Mouse (Mus musculus) midbrain, embryonic 13.5 days (tissue): ENCODE measurements around the gene Sema4g. TPM values are rescaled to one million over a fixed set of nuclear protein-coding genes. Genes with fewer than 3 reads are reported as not detected.
"Not testable (repeated sequence)": the region's sequence is repeated elsewhere in the genome, so short reads cannot be mapped to it uniquely, and the experiment has no call there.

Source experiments
- ATAC-seq: fragments of 200-750 bp; cut with Nextera tagmentation; 2 replicates; pipeline ENCODE4 v1.8.0; 2017; ENCODE audit warnings: mild to moderate bottlenecking, moderate TSS enrichment, moderate library complexity
- H3K27ac ChIP-seq: fragments of 300-500 bp; sonication (generic); 2 replicates; pipeline ENCODE4 v1.5.1; 2015; ENCODE audit warnings: inconsistent platforms, mild to moderate bottlenecking, moderate library complexity
- H3K27me3 ChIP-seq: fragments of 300-500 bp; sonication (generic); 2 replicates; pipeline ENCODE4 v1.6.1; 2015; ENCODE audit warnings: mild to moderate bottlenecking, inconsistent platforms
- H3K36me3 ChIP-seq: fragments of 300-500 bp; sonication (generic); 2 replicates; pipeline ENCODE4 v1.6.1; 2015; ENCODE audit warnings: mild to moderate bottlenecking, inconsistent platforms
- H3K4me1 ChIP-seq: fragments of 300-500 bp; sonication (generic); replicated peaks from 2 replicates; pipeline ENCODE4 v1.6.1; 2015; ENCODE audit warnings: inconsistent platforms
- H3K4me2 ChIP-seq: fragments of 300-500 bp; sonication (generic); replicated peaks from 2 replicates; pipeline ENCODE4 v1.6.1; 2015; ENCODE audit warnings: moderate library complexity, mild to moderate bottlenecking, inconsistent platforms
- H3K4me3 ChIP-seq: fragments of 300-500 bp; sonication (generic); replicated peaks from 2 replicates; pipeline ENCODE4 v1.5.1; 2015; ENCODE audit warnings: mild to moderate bottlenecking, inconsistent platforms
- H3K9ac ChIP-seq: fragments of 300-500 bp; sonication (generic); replicated peaks from 2 replicates; pipeline ENCODE4 v1.6.1; 2015; ENCODE audit warnings: mild to moderate bottlenecking, inconsistent platforms
- H3K9me3 ChIP-seq: fragments of 300-500 bp; sonication (generic); 2 replicates; pipeline ENCODE4 v1.6.1; 2016; ENCODE audit warnings: mild to moderate bottlenecking, inconsistent platforms
- WGBS: fragments of 180-500 bp; shearing (Covaris S2); methylation state at CpG from one replicate; pipeline ENCODE4 v1.1.7; 2015; 5-methylcytosine and 5-hydroxymethylcytosine counted together
- polyA plus RNA-seq: library from polyadenylated mRNA; unstranded; fragments of >200 nt; fragmentation: Nextera tagmentation; extraction: Ambion mirVana; gene quantifications from 2 replicates; pipeline ENCODE4 v1.2.1, GENCODE M21; 2015

The Sema4g gene
- polyA plus RNA-seq, 1 experiment from 2014 or later: 13.4 TPM

DNA sequence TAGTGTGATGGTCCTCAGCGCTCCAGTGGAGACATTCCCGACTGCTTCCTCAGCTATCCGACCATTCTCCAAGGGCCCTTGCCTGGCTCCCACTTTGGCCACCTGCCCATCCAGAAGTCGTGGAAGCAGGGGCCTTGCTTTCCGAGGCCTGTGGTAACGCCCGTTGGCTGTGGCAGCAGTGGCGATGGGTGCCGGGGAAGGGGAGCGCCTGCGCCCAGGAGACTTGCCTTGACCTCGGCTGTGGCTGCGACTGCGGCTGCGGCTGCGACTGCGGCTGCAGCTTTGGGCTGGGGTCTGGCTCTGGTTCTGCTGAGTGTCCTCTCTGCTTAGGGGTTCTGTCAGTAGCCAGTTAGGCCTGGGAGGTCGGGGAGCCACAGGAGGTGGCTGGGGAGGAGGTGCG, 39.8 kb downstream of the Sema4g start:
- H3K4me3 ChIP-seq: no peak overlapping the region
- no peak for ATAC-seq
- no peak overlapping the region for H3K27ac ChIP-seq
- H3K4me2 ChIP-seq: no peak overlapping the region
- no peaks in the 10 kb centered on the region for H3K27me3 ChIP-seq
- WGBS: 68% methylated on average over 19 of the region's 19 CpGs
- no peak overlapping the region for H3K9ac ChIP-seq
- H3K9me3 ChIP-seq: no peaks in the 10 kb centered on the region
- peaks cover 50% of the 10 kb centered on the region for H3K36me3 ChIP-seq
- peaks cover 15% of the 10 kb centered on the region; the same call in 1 of the 2 replicates for H3K4me1 ChIP-seq

- Histone ChIP-seq H3K9ac (no peak overlapping the region), H3K36me3 (peaks cover 44% of the 10 kb centered on the region), H3K4me2 (no peak overlapping the region), H3K9me3 (no peaks in the 10 kb centered on the region), H3K27me3 (no peaks in the 10 kb centered on the region), H3K4me1 (peaks cover 18% of the 10 kb centered on the region; the same call in 1 of the 2 replicates), H3K4me3 (no peak overlapping the region), H3K27ac (no peak overlapping the region)
- no peak for ATAC-seq
- WGBS: 56% methylated on average over 9 of the region's 9 CpGs
Measured at GRCm38 (mm10) chr19:45029571-45029970, 40.7 kb downstream of the Sema4g start.

- Histone ChIP-seq H3K27ac (no peak overlapping the region), H3K27me3 (no peaks in the 10 kb centered on the region), H3K4me1 (peaks cover 18% of the 10 kb centered on the region; the same call in 1 of the 2 replicates), H3K36me3 (peaks cover 38% of the 10 kb centered on the region), H3K4me2 (no peak overlapping the region), H3K9ac (no peak overlapping the region), H3K4me3 (no peak overlapping the region), H3K9me3 (no peaks in the 10 kb centered on the region)
- peak; percentile 43; the same call in 1 of the 2 replicates for ATAC-seq
- WGBS: 31% methylated on average over 8 of the region's 8 CpGs
Measured at GRCm38 (mm10) chr19:45030111-45030510, 41.2 kb downstream of the Sema4g start.

GRCm38 (mm10) chr19:45030746-45031693, 42.1 kb downstream of the Sema4g start:
- Histone ChIP-seq H3K9ac (no peak overlapping the region), H3K36me3 (peaks cover 29% of the 10 kb centered on the region), H3K4me2 (peak overlapping the region; percentile 27), H3K27ac (no peak overlapping the region), H3K4me1 (peaks cover 18% of the 10 kb centered on the region; the same call in 1 of the 2 replicates), H3K9me3 (no peaks in the 10 kb centered on the region), H3K27me3 (no peaks in the 10 kb centered on the region), H3K4me3 (no peak overlapping the region)
- 39% methylated on average over 20 of the region's 20 CpGs for WGBS
- ATAC-seq: 0 out of 2 replicates have a peak, but pooled peaks have one; percentile 57

DNA sequence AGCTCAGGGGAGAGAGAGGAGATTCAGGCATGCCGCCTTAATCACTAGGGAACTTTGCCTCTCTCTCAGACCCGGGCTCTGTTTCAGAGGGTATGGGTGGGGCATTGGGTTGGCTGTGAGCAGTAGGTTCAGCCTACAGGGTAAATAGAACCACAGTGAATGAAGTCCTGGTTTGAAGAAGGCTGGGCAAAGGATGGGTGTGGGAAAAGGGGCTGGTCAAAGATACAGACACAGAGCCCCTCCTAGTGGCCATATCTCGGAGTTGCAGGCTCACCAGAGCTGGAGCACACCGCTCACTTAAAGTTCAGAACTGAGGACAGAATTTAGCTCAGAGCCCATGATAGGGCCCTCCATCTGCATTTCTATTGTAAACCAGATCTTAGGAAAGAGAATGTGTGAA, 42.9 kb downstream of the Sema4g start:
- Histone ChIP-seq H3K4me3 (no peak overlapping the region), H3K36me3 (peaks cover 22% of the 10 kb centered on the region), H3K27me3 (no peaks in the 10 kb centered on the region), H3K27ac (no peak overlapping the region), H3K9me3 (no peaks in the 10 kb centered on the region), H3K9ac (no peak overlapping the region), H3K4me2 (no peak overlapping the region), H3K4me1 (peaks cover 18% of the 10 kb centered on the region; the same call in 1 of the 2 replicates)
- 18% methylated on average over 4 of the region's 4 CpGs for WGBS
- peak; percentile 22; the same call in 1 of the 2 replicates for ATAC-seq

- Histone ChIP-seq H3K27ac (no peak overlapping the region), H3K27me3 (no peaks in the 10 kb centered on the region), H3K9ac (no peak overlapping the region; the same call in 1 of the 2 replicates), H3K9me3 (no peaks in the 10 kb centered on the region), H3K4me2 (no peak overlapping the region), H3K4me1 (peaks cover 17% of the 10 kb centered on the region; the same call in 1 of the 2 replicates), H3K4me3 (no peak overlapping the region), H3K36me3 (peaks cover 12% of the 10 kb centered on the region)
- no peak for ATAC-seq
- 50% methylated on average over 17 of the region's 17 CpGs for WGBS
Measured at GRCm38 (mm10) chr19:45032570-45033332, 43.9 kb downstream of the Sema4g start.

- Histone ChIP-seq H3K4me2 (no peak overlapping the region), H3K4me1 (0 out of 2 replicates have a peak, but pooled peaks cover 5% of the 10 kb centered on the region), H3K9me3 (no peaks in the 10 kb centered on the region), H3K27ac (no peak overlapping the region), H3K27me3 (peaks cover 15% of the 10 kb centered on the region; the same call in 1 of the 2 replicates), H3K4me3 (no peak overlapping the region), H3K36me3 (no peaks in the 10 kb centered on the region), H3K9ac (no peak overlapping the region)
- ATAC-seq: no peak; the same call in 1 of the 2 replicates
- 25% methylated on average over 16 of the region's 16 CpGs for WGBS
Measured at GRCm38 (mm10) chr19:45036867-45037266, 48.0 kb downstream of the Sema4g start.

DNA sequence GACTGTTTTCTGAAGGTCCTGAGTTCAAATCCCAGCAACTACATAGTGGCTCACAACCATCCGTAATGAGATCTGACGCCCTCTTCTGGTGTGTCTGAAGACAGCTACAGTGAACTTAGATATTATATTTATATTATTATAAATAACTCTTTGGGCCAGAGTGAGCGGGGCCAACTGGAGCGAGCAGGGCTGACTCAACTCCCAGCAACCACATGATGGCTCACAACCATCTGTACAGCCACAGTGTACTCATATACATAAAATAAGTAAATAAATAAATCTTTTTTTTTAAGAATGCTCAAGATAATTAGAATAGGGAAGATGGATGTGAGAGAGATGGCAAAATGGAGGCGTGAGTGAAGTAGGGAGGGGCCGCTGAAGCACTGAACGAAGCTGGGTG, 49.3 kb downstream of the Sema4g start:
- H3K9me3 ChIP-seq, H3K36me3 ChIP-seq, H3K9ac ChIP-seq, H3K27ac ChIP-seq, H3K4me1 ChIP-seq, H3K4me3 ChIP-seq, H3K4me2 ChIP-seq, ATAC-seq: not testable (repeated sequence)
- 93% methylated on average over 7 of the region's 7 CpGs for WGBS
- H3K27me3 ChIP-seq: peaks cover 15% of the 10 kb centered on the region; the same call in 1 of the 2 replicates

GRCm38 (mm10) chr19:45040214-45040613, 51.3 kb downstream of the Sema4g start:
- H3K27ac ChIP-seq: no peak overlapping the region
- no peaks in the 10 kb centered on the region for H3K4me1 ChIP-seq
- no peak overlapping the region for H3K9ac ChIP-seq
- H3K4me3 ChIP-seq: no peak overlapping the region
- no peaks in the 10 kb centered on the region for H3K36me3 ChIP-seq
- H3K9me3 ChIP-seq: no peaks in the 10 kb centered on the region
- H3K4me2 ChIP-seq: no peak overlapping the region
- WGBS: 51% methylated on average over 13 of the region's 13 CpGs
- no peak for ATAC-seq
- H3K27me3 ChIP-seq: peaks cover 26% of the 10 kb centered on the region

- Histone ChIP-seq H3K9ac (no peak overlapping the region), H3K27ac (no peak overlapping the region), H3K27me3 (peaks cover 31% of the 10 kb centered on the region), H3K4me2 (no peak overlapping the region), H3K9me3 (no peaks in the 10 kb centered on the region), H3K4me3 (no peak overlapping the region), H3K4me1 (peaks cover 29% of the 10 kb centered on the region), H3K36me3 (no peaks in the 10 kb centered on the region)
- ATAC-seq: no peak
- 67% methylated on average over 11 of the region's 11 CpGs for WGBS
Measured at GRCm38 (mm10) chr19:45044389-45044927, 55.6 kb downstream of the Sema4g start.

DNA sequence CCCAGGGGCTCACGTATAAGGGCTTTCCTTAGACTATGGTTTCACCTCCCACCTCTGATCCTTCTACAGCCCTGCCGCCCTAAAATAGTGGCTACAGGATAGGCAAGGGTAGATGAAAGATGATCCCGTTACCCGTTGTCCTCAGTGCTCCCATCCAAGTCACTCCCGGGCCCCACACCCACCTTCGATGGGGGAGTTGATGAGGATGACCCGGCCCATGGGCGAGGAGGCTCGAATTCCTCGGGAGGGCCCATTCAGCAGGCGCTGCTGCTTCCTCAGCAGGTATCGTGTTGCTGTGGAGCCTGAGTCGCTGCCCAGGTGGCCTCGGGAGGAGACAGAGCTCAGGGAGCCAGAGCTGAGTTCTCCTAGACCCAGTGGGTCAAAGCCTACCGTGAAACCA, 56.3 kb downstream of the Sema4g start:
- Histone ChIP-seq H3K27ac (no peak overlapping the region), H3K36me3 (peaks cover 4% of the 10 kb centered on the region; the same call in 1 of the 2 replicates), H3K9ac (no peak overlapping the region), H3K4me2 (no peak overlapping the region), H3K4me3 (no peak overlapping the region), H3K9me3 (no peaks in the 10 kb centered on the region), H3K27me3 (peaks cover 23% of the 10 kb centered on the region), H3K4me1 (peaks cover 32% of the 10 kb centered on the region)
- ATAC-seq: no peak
- 52% methylated on average over 15 of the region's 15 CpGs for WGBS
